Mouse (Mus musculus) CH12.LX (cell line): Measurements from ENCODE around the gene Smyd3. TPM values are rescaled to one million over a fixed set of nuclear protein-coding genes. Genes with fewer than 3 reads are reported as not detected.

ENCODE experiments used
- DNase-seq: peaks from one replicate; pipeline ENCODE4 v3.0.0-alpha.2; 2013; ENCODE audit errors: extremely low read depth
- H3K27ac ChIP-seq: 2 replicates; pipeline ENCODE4 v1.5.1; 2012; ENCODE audit warnings: low read depth, mild to moderate bottlenecking, control low read depth, moderate library complexity; ENCODE audit not compliant: insufficient read depth
- H3K27me3 ChIP-seq: replicated peaks from 2 replicates; pipeline ENCODE3; 2012; ENCODE audit warnings: inconsistent platforms
- H3K36me3 ChIP-seq, 2 experiments: replicated peaks in 1 of 2; 2 replicates each; pipeline versions ENCODE3 to v1.6.1; 2012; ENCODE audit warnings: inconsistent platforms in 1 of 2, low read length in 1 of 2, mild to moderate bottlenecking in 1 of 2, mixed read lengths in 1 of 2, moderate library complexity in 1 of 2; ENCODE audit not compliant: control insufficient read depth in 1 of 2, insufficient read depth in 1 of 2
- H3K4me1 ChIP-seq, 2 experiments: 2 replicates each; pipeline ENCODE4 v1.6.1; 2012; ENCODE audit warnings: inconsistent platforms in 1 of 2, moderate library complexity in 1 of 2; ENCODE audit not compliant: insufficient read depth in 2 of 2, control insufficient read depth in 1 of 2
- H3K4me2 ChIP-seq: 2 replicates; pipeline ENCODE4 v1.6.1; 2012; ENCODE audit warnings: low read depth, mild to moderate bottlenecking, control low read depth; ENCODE audit not compliant: poor library complexity, insufficient read depth, severe bottlenecking
- H3K4me3 ChIP-seq, 3 experiments: fragments of 150-350 bp in 1 of 3; sonication (generic) in 1 of 3; replicated peaks in 1 of 3; 2 replicates each; pipeline versions ENCODE3 to v1.5.1; 2011 to 2012; ENCODE audit warnings: low read depth in 2 of 3, low read length in 2 of 3, mild to moderate bottlenecking in 2 of 3, moderate library complexity in 2 of 3, control low read depth in 1 of 3, improper control_type of control experiment in 1 of 3, inconsistent platforms in 1 of 3, mixed read lengths in 1 of 3; ENCODE audit not compliant: poor library complexity in 1 of 3
- H3K79me2 ChIP-seq: replicated peaks from 2 replicates; pipeline ENCODE4 v1.6.1; 2012; ENCODE audit warnings: mild to moderate bottlenecking, moderate library complexity; ENCODE audit not compliant: control insufficient read depth, poor library complexity, insufficient read depth, severe bottlenecking; ENCODE audit errors: extremely low read depth
- H3K9ac ChIP-seq: 2 replicates; pipeline ENCODE4 v1.6.1; 2012; ENCODE audit warnings: low read depth, mild to moderate bottlenecking, control low read depth, moderate library complexity; ENCODE audit not compliant: insufficient read depth
- H3K9me3 ChIP-seq: replicated peaks from 2 replicates; pipeline ENCODE3; 2012; ENCODE audit warnings: low read length, inconsistent platforms, mixed read lengths
- BHLHE40 ChIP-seq: IDR thresholded peaks from 2 replicates; pipeline ENCODE4 v1.6.1; 2011; ENCODE audit warnings: mild to moderate bottlenecking, low read depth, low read length, improper control_type of control experiment
- CHD1 ChIP-seq: IDR thresholded peaks from 2 replicates; pipeline ENCODE4 v1.6.1; 2012; ENCODE audit warnings: low read depth, low read length, improper control_type of control experiment, inconsistent platforms
- CHD2 ChIP-seq: IDR thresholded peaks from 2 replicates; pipeline ENCODE4 v1.6.1; 2011; ENCODE audit warnings: low read length, improper control_type of control experiment
- E2F4 ChIP-seq: IDR thresholded peaks from 2 replicates; pipeline ENCODE4 v1.6.1; 2011; ENCODE audit warnings: low read depth, low read length, improper control_type of control experiment; ENCODE audit not compliant: insufficient replicate concordance
- HCFC1 ChIP-seq: IDR thresholded peaks from 2 replicates; pipeline ENCODE4 v1.6.1; 2012; ENCODE audit warnings: low read depth, mild to moderate bottlenecking, inconsistent platforms, low read length, improper control_type of control experiment
- JUN ChIP-seq: IDR thresholded peaks from 2 replicates; pipeline ENCODE4 v1.6.1; 2011; ENCODE audit warnings: low read depth, mild to moderate bottlenecking, low read length, improper control_type of control experiment, moderate library complexity; ENCODE audit not compliant: insufficient read depth
- JUND ChIP-seq: conservative IDR thresholded peaks from 2 replicates; pipeline ENCODE4 v1.6.1; 2011; ENCODE audit warnings: low read depth, low read length, improper control_type of control experiment
- KAT2A ChIP-seq: IDR thresholded peaks from 2 replicates; pipeline ENCODE4 v1.6.1; 2012; ENCODE audit warnings: low read length, improper control_type of control experiment, inconsistent platforms; ENCODE audit not compliant: insufficient replicate concordance
- MAFK ChIP-seq: IDR thresholded peaks from 2 replicates; pipeline ENCODE4 v1.6.1; 2011; ENCODE audit warnings: low read length, improper control_type of control experiment; ENCODE audit not compliant: insufficient replicate concordance
- MAX ChIP-seq: IDR thresholded peaks from 2 replicates; pipeline ENCODE4 v1.6.1; 2011; ENCODE audit warnings: low read length, improper control_type of control experiment
- MEF2A ChIP-seq: IDR thresholded peaks from 2 replicates; pipeline ENCODE4 v1.6.1; 2014; ENCODE audit warnings: low read depth, mild to moderate bottlenecking, inconsistent platforms, low read length, improper control_type of control experiment, borderline replicate concordance
- MXI1 ChIP-seq: IDR thresholded peaks from 2 replicates; pipeline ENCODE4 v1.6.1; 2011; ENCODE audit warnings: mild to moderate bottlenecking, low read depth, low read length, improper control_type of control experiment
- NELFE ChIP-seq: IDR thresholded peaks from 2 replicates; pipeline ENCODE4 v1.6.1; 2011; ENCODE audit warnings: low read depth, low read length, improper control_type of control experiment
- NRF1 ChIP-seq: IDR thresholded peaks from 2 replicates; pipeline ENCODE4 v1.6.1; 2014; ENCODE audit warnings: low read depth, mild to moderate bottlenecking, inconsistent platforms, low read length, improper control_type of control experiment, moderate library complexity
- PAX5 ChIP-seq: IDR thresholded peaks from 2 replicates; pipeline ENCODE4 v1.6.1; 2012; ENCODE audit warnings: low read length, inconsistent platforms, mixed read lengths
- POLR2A ChIP-seq: IDR thresholded peaks from 2 replicates; pipeline ENCODE4 v1.6.1; 2011; ENCODE audit warnings: low read depth, mild to moderate bottlenecking, improper control_type of control experiment, low read length
- RAD21 ChIP-seq: IDR thresholded peaks from 2 replicates; pipeline ENCODE4 v1.6.1; 2011; ENCODE audit warnings: low read depth, mild to moderate bottlenecking, low read length, improper control_type of control experiment, moderate library complexity
- RCOR1 ChIP-seq: conservative IDR thresholded peaks from 2 replicates; pipeline ENCODE4 v1.6.1; 2012; ENCODE audit warnings: low read depth, mild to moderate bottlenecking, inconsistent platforms, low read length, improper control_type of control experiment
- SIN3A ChIP-seq: IDR thresholded peaks from 2 replicates; pipeline ENCODE4 v1.6.1; 2012; ENCODE audit warnings: low read length, improper control_type of control experiment, inconsistent platforms
- SMC3 ChIP-seq: IDR thresholded peaks from 2 replicates; pipeline ENCODE4 v1.6.1; 2011; ENCODE audit warnings: low read depth, low read length, improper control_type of control experiment
- USF1 ChIP-seq: IDR thresholded peaks from 2 replicates; pipeline ENCODE4 v1.6.1; 2014; ENCODE audit warnings: low read depth, mild to moderate bottlenecking, inconsistent platforms, low read length, improper control_type of control experiment
- USF2 ChIP-seq: conservative IDR thresholded peaks from 2 replicates; pipeline ENCODE4 v1.6.1; 2011; ENCODE audit warnings: low read depth, low read length, improper control_type of control experiment
- ZC3H11A ChIP-seq: IDR thresholded peaks from 2 replicates; pipeline ENCODE4 v1.6.1; 2012; ENCODE audit warnings: low read depth, mild to moderate bottlenecking, inconsistent platforms, low read length, improper control_type of control experiment
- ZMIZ1 ChIP-seq: IDR thresholded peaks from 2 replicates; pipeline ENCODE4 v1.6.1; 2012; ENCODE audit warnings: low read depth, mild to moderate bottlenecking, inconsistent platforms, low read length, improper control_type of control experiment
- ZNF384 ChIP-seq: IDR thresholded peaks from 2 replicates; pipeline ENCODE4 v1.6.1; 2012; ENCODE audit warnings: low read depth, low read length, improper control_type of control experiment, inconsistent platforms
- dilution Hi-C: fragments of 300-500 bp; cut with MboI; formaldehyde crosslinking; loops from 2 replicates; pipeline ENCODE4 v1.14.3; 2020; ENCODE audit warnings: low sequenced_read_pairs; ENCODE audit not compliant: extremely low pct_unique_long_range_greater_than_20kb, extremely low pct_ligation_motif_present
- in situ Hi-C: fragments of 300-500 bp; cut with MboI; formaldehyde crosslinking; loops from 3 replicates; pipeline ENCODE4 v1.14.3; 2019; ENCODE audit warnings: low sequenced_read_pairs, low pct_ligation_motif_present, low pct_unique_long_range_greater_than_20kb, mixed read lengths
- polyA plus RNA-seq: library from polyadenylated mRNA; unstranded; fragments of >175 nt; gene quantifications from 2 replicates; pipeline ENCODE4 v1.2.1, GENCODE M21; 2012; ENCODE audit warnings: low read depth; ENCODE audit not compliant: insufficient read length
- total RNA-seq, 2 experiments: library from RNA; depleted of rRNA; stranded (reverse); fragments of 300-350 nt in 1 of 2; fragments of >200 nt in 1 of 2; gene quantifications; 2 replicates each; pipeline ENCODE4 v1.2.3; 2012 to 2014

Gene Smyd3
- total and polyA plus RNA-seq, 3 experiments, result 11.4 to 12.5 (median 11.8) TPM

GRCm38 (mm10) chr1:179207180-179207741 is 310.6 kb downstream of the Smyd3 start:
- TF ChIP-seq JUND, result no peak
- no peak for TF ChIP-seq POLR2A
- TF ChIP-seq NELFE, result no peak
- no peak for TF ChIP-seq USF2
- no peak for TF ChIP-seq RCOR1
- no peak for TF ChIP-seq JUN
- TF ChIP-seq HCFC1, result no peak
- TF ChIP-seq CHD2, result no peak
- TF ChIP-seq NRF1, result no peak
- TF ChIP-seq, all 38 proteins: peak for 0
- DNase-seq, result no peak
- H3K27me3 ChIP-seq, result no peaks in the 10 kb centered on the region
- dilution Hi-C loops (no loop called here), in situ Hi-C loops (no loop called here)
- no peaks in the 10 kb centered on the region for H3K9me3 ChIP-seq
- H3K4me2 ChIP-seq, result no peak overlapping the region
- H3K9ac ChIP-seq, result no peak overlapping the region
- H3K4me3 ChIP-seq, result no peak overlapping the region
- H3K4me1 ChIP-seq, result no peaks in the 10 kb centered on the region
- H3K79me2 ChIP-seq, result no peaks in the 10 kb centered on the region
- H3K27ac ChIP-seq, result no peak overlapping the region
- no peaks in the 10 kb centered on the region for H3K36me3 ChIP-seq

- Histone ChIP-seq H3K9ac (no peak overlapping the region), H3K4me2 (no peak overlapping the region), H3K4me3 (no peak overlapping the region), H3K36me3 (no peaks in the 10 kb centered on the region), H3K27ac (no peak overlapping the region), H3K9me3 (no peaks in the 10 kb centered on the region), H3K27me3 (no peaks in the 10 kb centered on the region), H3K79me2 (no peaks in the 10 kb centered on the region), H3K4me1 (no peaks in the 10 kb centered on the region)
- DNase-seq, result no peak
- TF ChIP-seq MAFK, result no peak
- TF ChIP-seq NELFE, result no peak
- TF ChIP-seq RAD21, result no peak
- no peak for TF ChIP-seq KAT2A
- in situ Hi-C loops (no loop called here), dilution Hi-C loops (no loop called here)
Measured at GRCm38 (mm10) chr1:179198517-179199200, 319.2 kb downstream of the Smyd3 start.

- H3K27me3 ChIP-seq, result no peaks in the 10 kb centered on the region
- H3K9ac ChIP-seq, result no peak overlapping the region
- H3K4me3 ChIP-seq, result no peak overlapping the region
- H3K4me1 ChIP-seq, result no peaks in the 10 kb centered on the region
- in situ Hi-C loops (no loop called here), dilution Hi-C loops (no loop called here)
- H3K4me2 ChIP-seq, result no peak overlapping the region
- no peak overlapping the region for H3K27ac ChIP-seq
- H3K79me2 ChIP-seq, result no peaks in the 10 kb centered on the region
- H3K9me3 ChIP-seq, result no peaks in the 10 kb centered on the region
- no peak for DNase-seq
- no peaks in the 10 kb centered on the region for H3K36me3 ChIP-seq
- no peak for TF ChIP-seq CHD1
- no peak for TF ChIP-seq E2F4
- TF ChIP-seq ZC3H11A, result no peak
- no peak for TF ChIP-seq ZNF384
- TF ChIP-seq JUN, result no peak
- no peak for TF ChIP-seq SMC3
- TF ChIP-seq MXI1, result no peak
- no peak for TF ChIP-seq MAX
- no peak for TF ChIP-seq MEF2A
- no peak for TF ChIP-seq ZMIZ1
- no peak for TF ChIP-seq PAX5
- TF ChIP-seq POLR2A, result no peak
- TF ChIP-seq SIN3A, result no peak
- no peak for TF ChIP-seq USF1
- TF ChIP-seq NELFE, result no peak
- no peak for TF ChIP-seq USF2
- TF ChIP-seq BHLHE40, result no peak
Measured at GRCm38 (mm10) chr1:179197821-179198516, 319.9 kb downstream of the Smyd3 start.
